Mouse (Mus musculus): ENCODE measurements around the gene Fhad1. TPM values are rescaled to one million over a fixed set of nuclear protein-coding genes. Genes with fewer than 3 reads are reported as not detected.

Gene Fhad1
- polyA plus RNA-seq, 1 experiment from 2014 or later = 1.3 TPM

GRCm38 (mm10) chr4:141941289-141941688 is 73.6 kb downstream of the Fhad1 start:
- no peak for ATAC-seq

DNA sequence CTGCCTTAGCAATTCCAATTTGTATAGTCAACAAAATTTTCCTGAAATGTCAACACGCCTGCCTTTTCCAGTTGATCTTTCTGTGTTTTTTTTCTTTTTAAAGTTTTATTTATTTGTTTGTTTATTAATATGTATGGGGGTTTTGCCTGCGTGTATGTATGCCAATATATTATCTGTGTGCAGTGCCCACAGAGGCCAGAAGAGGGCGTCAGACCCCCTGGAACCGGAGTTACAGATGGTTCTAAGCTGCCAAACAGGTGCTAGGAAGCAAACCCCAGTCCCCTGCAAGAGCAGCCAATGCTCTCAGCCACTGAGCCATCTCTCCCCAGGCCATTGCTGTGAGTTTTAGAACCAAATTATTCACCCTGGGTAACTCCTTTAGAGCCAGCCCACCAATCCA is 76.3 kb downstream of the Fhad1 start:
- WGBS = 75% methylated on average over 4 of the region's 4 CpGs
- DNase-seq (ENCODE audit: low spot score) (no peak), ATAC-seq (no peak)
- no peak overlapping the region for H3K4me2 ChIP-seq (ENCODE audit: low read length)
- no peaks in the 10 kb centered on the region for H3K9me3 ChIP-seq (replicated peaks; ENCODE audit: control insufficient read depth, low read length)
- H3K4me3 ChIP-seq (ENCODE audit: low read depth, low read length) = no peak overlapping the region
- no peaks in the 10 kb centered on the region for H3K36me3 ChIP-seq (ENCODE audit: control insufficient read depth, insufficient read depth, low read length)
- H3K9ac ChIP-seq (ENCODE audit: low read length) = no peak overlapping the region
- H3K27ac ChIP-seq (ENCODE audit: low read depth, low read length) = no peak overlapping the region
- H3K4me1 ChIP-seq (ENCODE audit: control insufficient read depth, insufficient read depth, low read length) = no peaks in the 10 kb centered on the region
- H3K27me3 ChIP-seq (replicated peaks; ENCODE audit: control insufficient read depth, insufficient read depth, low read length) = no peaks in the 10 kb centered on the region

More at GRCm38 (mm10) chr4:141941289-141941688, 73.6 kb downstream of the Fhad1 start:
- Histone ChIP-seq H3K4me1 (ENCODE audit: control insufficient read depth, insufficient read depth, low read length) (no peaks in the 10 kb centered on the region), H3K9ac (ENCODE audit: low read length) (no peak overlapping the region), H3K4me3 (ENCODE audit: low read depth, low read length) (no peak overlapping the region), H3K27ac (ENCODE audit: low read depth, low read length) (no peak overlapping the region), H3K9me3 (replicated peaks; ENCODE audit: control insufficient read depth, low read length) (no peaks in the 10 kb centered on the region), H3K27me3 (replicated peaks; ENCODE audit: control insufficient read depth, insufficient read depth, low read length) (no peaks in the 10 kb centered on the region), H3K36me3 (ENCODE audit: control insufficient read depth, insufficient read depth, low read length) (no peaks in the 10 kb centered on the region), H3K4me2 (ENCODE audit: low read length) (no peak overlapping the region)
- WGBS = 88% methylated on average over 8 of the region's 8 CpGs
- DNase-seq (ENCODE audit: low spot score) = no peak

DNA sequence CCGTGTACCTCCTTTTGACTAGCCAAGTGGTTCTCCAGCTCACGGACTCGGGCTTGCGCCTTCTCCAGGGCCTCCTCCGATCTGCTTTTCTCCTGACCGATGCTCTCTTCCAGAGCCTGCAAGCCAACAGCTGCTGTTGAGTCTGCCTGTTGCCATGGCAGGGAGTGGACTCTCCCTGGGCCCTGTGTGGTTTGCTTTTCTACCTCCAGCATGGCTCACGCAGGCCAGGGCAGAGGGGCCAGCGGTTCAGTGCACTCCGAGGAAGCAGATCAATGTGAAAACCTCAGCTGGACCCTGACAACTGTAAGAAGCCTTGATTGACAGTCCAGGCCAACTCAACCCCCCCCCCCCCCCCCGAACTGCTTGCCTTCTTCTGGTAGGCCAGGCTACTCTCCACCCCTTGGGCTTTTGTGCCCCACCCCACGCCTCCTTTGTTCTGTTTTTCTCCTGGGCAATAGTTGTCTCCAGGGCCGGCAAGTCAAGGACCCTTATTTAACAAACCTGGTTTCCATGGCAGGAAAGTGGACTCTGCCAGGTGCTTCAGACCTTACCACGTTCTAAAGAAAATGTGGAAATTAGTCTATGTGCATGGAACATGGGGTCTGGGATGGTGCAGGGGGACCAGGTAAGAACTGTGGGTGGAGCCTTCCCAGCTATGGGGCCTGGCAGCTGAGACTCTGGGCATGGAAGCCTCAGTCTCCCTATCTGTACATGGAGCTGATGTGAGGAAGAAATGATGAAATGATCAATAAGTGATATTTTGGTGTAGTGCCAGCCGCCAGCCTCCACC is 81.9 kb downstream of the Fhad1 start:
- Histone ChIP-seq H3K9ac (ENCODE audit: low read length) (no peak overlapping the region), H3K9me3 (replicated peaks; ENCODE audit: control insufficient read depth, low read length) (no peaks in the 10 kb centered on the region), H3K4me2 (ENCODE audit: low read length) (no peak overlapping the region), H3K4me3 (ENCODE audit: low read depth, low read length) (no peak overlapping the region), H3K27me3 (replicated peaks; ENCODE audit: control insufficient read depth, insufficient read depth, low read length) (no peaks in the 10 kb centered on the region), H3K36me3 (ENCODE audit: control insufficient read depth, insufficient read depth, low read length) (no peaks in the 10 kb centered on the region), H3K4me1 (ENCODE audit: control insufficient read depth, insufficient read depth, low read length) (peaks cover 7% of the 10 kb centered on the region; the same call in 1 of the 2 replicates), H3K27ac (ENCODE audit: low read depth, low read length) (no peak overlapping the region; the same call in 1 of the 2 replicates)
- 55% methylated on average over 13 of the region's 14 CpGs for WGBS
- ATAC-seq = peak; percentile 47; the same call in 1 of the 2 replicates
- DNase-seq (ENCODE audit: low spot score) = peak; percentile 31

DNA sequence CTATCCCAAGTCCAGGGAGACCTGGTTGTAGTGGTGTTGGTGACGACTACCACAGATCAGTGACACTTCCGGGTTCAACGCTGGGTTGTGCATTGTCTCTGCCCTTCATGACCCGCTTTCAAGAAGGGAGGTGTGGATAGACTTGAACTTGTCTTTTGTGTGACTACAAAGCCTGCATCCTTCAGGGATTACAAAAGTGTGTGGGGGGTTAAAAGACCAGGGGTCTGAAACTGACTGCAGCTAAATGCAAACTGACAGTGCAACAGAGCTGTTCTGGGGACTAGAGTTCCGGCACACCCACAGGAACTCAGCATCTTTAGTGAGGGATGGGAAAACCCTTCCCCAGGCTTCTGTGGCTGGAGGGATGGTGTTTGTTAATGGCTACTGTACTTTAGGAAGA is 83.4 kb downstream of the Fhad1 start:
- ATAC-seq (no peak), DNase-seq (ENCODE audit: low spot score) (no peak)
- no peak overlapping the region for H3K4me3 ChIP-seq (ENCODE audit: low read depth, low read length)
- no peaks in the 10 kb centered on the region for H3K36me3 ChIP-seq (ENCODE audit: control insufficient read depth, insufficient read depth, low read length)
- peaks cover 7% of the 10 kb centered on the region; the same call in 1 of the 2 replicates for H3K4me1 ChIP-seq (ENCODE audit: control insufficient read depth, insufficient read depth, low read length)
- no peak overlapping the region for H3K9ac ChIP-seq (ENCODE audit: low read length)
- no peak overlapping the region for H3K4me2 ChIP-seq (ENCODE audit: low read length)
- H3K27me3 ChIP-seq (replicated peaks; ENCODE audit: control insufficient read depth, insufficient read depth, low read length) = no peaks in the 10 kb centered on the region
- no peak overlapping the region for H3K27ac ChIP-seq (ENCODE audit: low read depth, low read length)
- 84% methylated on average over 5 of the region's 5 CpGs for WGBS
- no peaks in the 10 kb centered on the region for H3K9me3 ChIP-seq (replicated peaks; ENCODE audit: control insufficient read depth, low read length)

DNA sequence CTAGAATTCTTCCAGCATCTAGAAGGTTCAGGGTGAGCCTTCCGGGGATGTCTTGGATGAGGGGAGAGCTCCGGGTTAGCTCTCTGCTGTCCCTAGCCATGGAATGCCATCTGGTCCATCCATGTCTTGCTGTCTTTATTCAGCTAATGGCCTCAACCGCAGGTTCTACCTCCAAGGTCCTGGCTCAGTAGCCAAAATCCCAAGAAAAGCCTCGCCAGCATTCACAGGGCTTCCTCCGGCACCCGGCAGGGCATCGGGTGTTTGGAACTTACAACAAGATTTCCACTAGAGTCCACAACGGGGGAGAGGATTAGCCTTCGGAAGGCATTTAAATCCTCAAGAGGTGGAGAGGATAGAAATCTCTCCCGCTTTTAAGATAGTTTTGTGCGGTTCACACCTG is 84.9 kb downstream of the Fhad1 start:
- no peak overlapping the region for H3K27ac ChIP-seq (ENCODE audit: low read depth, low read length)
- peaks cover 7% of the 10 kb centered on the region; the same call in 1 of the 2 replicates for H3K4me1 ChIP-seq (ENCODE audit: control insufficient read depth, insufficient read depth, low read length)
- H3K36me3 ChIP-seq (ENCODE audit: control insufficient read depth, insufficient read depth, low read length) = no peaks in the 10 kb centered on the region
- no peak overlapping the region for H3K9ac ChIP-seq (ENCODE audit: low read length)
- no peak overlapping the region for H3K4me3 ChIP-seq (ENCODE audit: low read depth, low read length)
- DNase-seq (ENCODE audit: low spot score) (no peak), ATAC-seq (no peak)
- H3K9me3 ChIP-seq (replicated peaks; ENCODE audit: control insufficient read depth, low read length) = no peaks in the 10 kb centered on the region
- 80% methylated on average over 11 of the region's 11 CpGs for WGBS
- H3K27me3 ChIP-seq (replicated peaks; ENCODE audit: control insufficient read depth, insufficient read depth, low read length) = no peaks in the 10 kb centered on the region
- H3K4me2 ChIP-seq (ENCODE audit: low read length) = no peak overlapping the region

DNA sequence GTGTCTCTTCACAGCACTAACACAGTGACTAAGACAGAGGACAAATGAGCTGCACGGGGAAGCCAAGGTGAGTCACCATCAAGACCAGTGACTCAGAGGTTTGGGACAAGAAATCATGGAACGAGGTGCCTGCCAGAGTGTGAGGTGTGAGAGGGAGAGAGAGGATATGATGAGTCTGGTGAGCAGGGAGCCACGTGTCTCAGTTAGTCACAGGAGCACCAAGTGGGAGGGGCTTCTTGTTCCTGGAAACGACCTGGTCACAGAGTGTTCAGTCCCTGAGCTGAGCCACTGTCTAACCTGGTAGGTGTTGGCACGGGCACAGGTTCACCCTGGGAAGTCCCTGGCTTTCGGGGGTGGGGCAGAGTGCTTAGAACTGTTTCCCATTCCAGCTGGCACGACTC is 86.0 kb downstream of the Fhad1 start:
- peaks cover 7% of the 10 kb centered on the region; the same call in 1 of the 2 replicates for H3K4me1 ChIP-seq (ENCODE audit: control insufficient read depth, insufficient read depth, low read length)
- WGBS = 45% methylated on average over 7 of the region's 7 CpGs
- no peak overlapping the region for H3K9ac ChIP-seq (ENCODE audit: low read length)
- no peaks in the 10 kb centered on the region for H3K27me3 ChIP-seq (replicated peaks; ENCODE audit: control insufficient read depth, insufficient read depth, low read length)
- no peaks in the 10 kb centered on the region for H3K9me3 ChIP-seq (replicated peaks; ENCODE audit: control insufficient read depth, low read length)
- no peak overlapping the region for H3K4me3 ChIP-seq (ENCODE audit: low read depth, low read length)
- no peak overlapping the region for H3K4me2 ChIP-seq (ENCODE audit: low read length)
- DNase-seq (ENCODE audit: low spot score) (no peak), ATAC-seq (peak; percentile 47)
- H3K36me3 ChIP-seq (ENCODE audit: control insufficient read depth, insufficient read depth, low read length) = no peaks in the 10 kb centered on the region
- no peak overlapping the region for H3K27ac ChIP-seq (ENCODE audit: low read depth, low read length)

DNA sequence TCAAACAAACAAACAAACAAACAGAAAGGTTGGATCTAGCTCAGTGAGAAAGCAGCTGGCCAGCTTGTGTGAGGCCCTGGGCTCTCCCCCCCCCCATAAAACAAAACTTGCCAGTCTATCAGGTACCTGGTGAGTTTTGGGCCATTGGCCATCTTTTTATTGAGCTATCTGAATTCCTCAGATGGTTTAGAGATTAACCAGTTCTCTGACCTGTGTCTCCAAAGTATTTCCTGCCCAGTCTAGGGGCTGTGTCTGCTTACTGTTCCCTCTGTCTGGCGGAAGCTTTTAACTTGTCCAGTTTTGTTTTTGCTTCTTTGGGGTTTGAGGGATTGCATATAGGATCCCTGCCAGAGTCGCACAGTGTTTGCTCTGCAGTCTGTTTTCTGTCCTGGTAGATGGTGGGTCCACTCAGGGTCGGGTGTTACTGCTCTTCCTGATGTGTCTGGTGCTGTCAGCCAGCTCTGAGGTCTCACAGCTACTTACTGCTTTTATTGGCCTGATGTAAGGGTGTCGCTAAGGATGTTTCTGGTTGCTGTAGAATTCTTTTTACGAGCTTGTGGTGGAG is 89.0 kb downstream of the Fhad1 start:
- WGBS = 88% methylated on average over 5 of the region's 5 CpGs
- Histone ChIP-seq H3K4me3 (ENCODE audit: low read depth, low read length) (no peak overlapping the region), H3K9ac (ENCODE audit: low read length) (no peak overlapping the region), H3K9me3 (replicated peaks; ENCODE audit: control insufficient read depth, low read length) (no peaks in the 10 kb centered on the region), H3K4me1 (ENCODE audit: control insufficient read depth, insufficient read depth, low read length) (peaks cover 7% of the 10 kb centered on the region; the same call in 1 of the 2 replicates), H3K27me3 (replicated peaks; ENCODE audit: control insufficient read depth, insufficient read depth, low read length) (no peaks in the 10 kb centered on the region), H3K36me3 (ENCODE audit: control insufficient read depth, insufficient read depth, low read length) (no peaks in the 10 kb centered on the region), H3K27ac (ENCODE audit: low read depth, low read length) (no peak overlapping the region), H3K4me2 (ENCODE audit: low read length) (no peak overlapping the region)
- no peak for ATAC-seq
- no peak for DNase-seq (ENCODE audit: low spot score)

DNA sequence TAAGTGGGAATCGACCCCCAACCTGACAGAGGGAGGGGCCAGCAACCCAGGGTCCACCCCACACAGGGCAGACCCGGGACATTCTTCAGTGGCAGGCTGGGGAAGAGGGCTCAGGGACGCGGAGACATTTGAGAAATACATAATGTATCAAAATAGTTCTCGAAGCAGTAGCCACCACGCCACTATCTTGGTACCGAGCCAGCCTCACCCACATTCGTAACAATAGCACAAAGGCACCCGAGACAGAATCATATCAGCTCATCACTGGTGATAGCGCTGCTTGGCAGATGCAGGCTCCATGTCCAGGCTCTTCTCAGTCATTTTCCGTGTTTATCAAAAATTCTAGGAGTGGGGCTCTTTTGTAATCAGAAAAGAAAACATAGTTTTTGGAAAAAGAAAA is 90.9 kb downstream of the Fhad1 start:
- H3K4me2 ChIP-seq (ENCODE audit: low read length) = no peak overlapping the region
- WGBS = 88% methylated on average over 11 of the region's 11 CpGs
- H3K4me1 ChIP-seq (ENCODE audit: control insufficient read depth, insufficient read depth, low read length) = peaks cover under 1% of the 10 kb centered on the region; the same call in 1 of the 2 replicates
- no peaks in the 10 kb centered on the region for H3K27me3 ChIP-seq (replicated peaks; ENCODE audit: control insufficient read depth, insufficient read depth, low read length)
- no peaks in the 10 kb centered on the region for H3K9me3 ChIP-seq (replicated peaks; ENCODE audit: control insufficient read depth, low read length)
- no peak overlapping the region for H3K27ac ChIP-seq (ENCODE audit: low read depth, low read length)
- H3K4me3 ChIP-seq (ENCODE audit: low read depth, low read length) = no peak overlapping the region
- H3K9ac ChIP-seq (ENCODE audit: low read length) = no peak overlapping the region
- H3K36me3 ChIP-seq (ENCODE audit: control insufficient read depth, insufficient read depth, low read length) = no peaks in the 10 kb centered on the region
- ATAC-seq (no peak), DNase-seq (ENCODE audit: low spot score) (no peak)

DNA sequence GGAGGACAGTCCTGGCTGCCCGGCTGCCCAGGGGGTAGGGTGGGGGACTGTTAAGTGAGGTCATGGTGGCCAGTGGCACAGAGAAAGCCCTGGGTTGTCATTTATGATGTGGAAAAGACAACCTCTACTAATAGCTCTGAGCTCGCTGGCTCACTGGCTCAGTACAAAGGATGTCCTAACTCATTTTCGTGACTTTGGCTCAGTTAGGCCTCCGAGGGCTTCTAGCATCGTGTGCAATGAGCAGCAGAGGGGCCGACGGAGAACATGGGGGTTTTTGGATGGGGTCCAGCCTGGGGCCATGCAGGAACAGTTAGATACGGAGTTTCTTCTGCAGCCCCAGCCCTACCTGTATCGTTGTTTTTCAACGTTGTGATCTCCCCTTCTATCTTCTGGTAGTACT is 94.5 kb downstream of the Fhad1 start:
- H3K36me3 ChIP-seq (ENCODE audit: control insufficient read depth, insufficient read depth, low read length) = no peaks in the 10 kb centered on the region
- H3K9me3 ChIP-seq (replicated peaks; ENCODE audit: control insufficient read depth, low read length) = no peaks in the 10 kb centered on the region
- ATAC-seq (no peak), DNase-seq (ENCODE audit: low spot score) (no peak)
- H3K4me1 ChIP-seq (ENCODE audit: control insufficient read depth, insufficient read depth, low read length) = no peaks in the 10 kb centered on the region
- H3K27ac ChIP-seq (ENCODE audit: low read depth, low read length) = no peak overlapping the region
- no peak overlapping the region for H3K9ac ChIP-seq (ENCODE audit: low read length)
- H3K4me2 ChIP-seq (ENCODE audit: low read length) = no peak overlapping the region
- no peak overlapping the region for H3K4me3 ChIP-seq (ENCODE audit: low read depth, low read length)
- WGBS = 89% methylated on average over 10 of the region's 10 CpGs
- no peaks in the 10 kb centered on the region for H3K27me3 ChIP-seq (replicated peaks; ENCODE audit: control insufficient read depth, insufficient read depth, low read length)
